Mouse (Mus musculus): ENCODE data around the gene Axin2.

The Axin2 gene

DNA sequence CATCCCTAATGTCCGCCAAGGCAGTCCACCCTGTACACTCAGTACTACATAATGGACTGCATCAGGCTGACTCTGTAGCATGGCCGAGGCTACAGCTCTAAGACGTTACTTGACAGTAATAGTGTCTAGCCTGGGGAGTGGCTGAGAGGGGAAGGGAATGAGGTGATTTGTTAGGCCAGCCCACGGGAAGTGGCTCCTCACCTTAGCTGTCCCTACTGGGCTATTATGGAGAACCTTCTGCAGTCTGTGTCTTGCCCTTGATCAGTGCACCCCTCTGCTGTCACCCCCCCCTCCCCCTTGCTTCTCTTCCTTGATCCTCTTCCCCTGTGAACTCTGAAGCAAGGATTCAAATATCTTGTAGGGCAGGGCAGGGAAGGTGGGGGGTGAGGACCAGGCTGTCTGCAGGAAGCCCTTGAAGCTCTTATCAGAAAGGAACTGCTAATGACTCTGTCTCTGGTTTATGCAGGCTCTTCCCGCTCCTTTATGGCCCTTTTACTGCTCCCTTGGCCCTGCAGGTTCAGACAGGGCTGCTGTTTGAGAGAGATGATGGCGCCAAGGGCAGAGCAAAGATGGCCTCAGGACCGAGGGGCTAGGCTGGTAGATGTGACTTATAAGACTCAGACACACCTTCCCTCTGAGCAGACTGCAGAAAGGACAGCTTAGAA, 13.4 kb upstream of the Axin2 start:
- DNase-seq: no peak

GRCm38 (mm10) chr11:108909396-108910195, 10.6 kb upstream of the Axin2 start:
- no peak for DNase-seq

DNA sequence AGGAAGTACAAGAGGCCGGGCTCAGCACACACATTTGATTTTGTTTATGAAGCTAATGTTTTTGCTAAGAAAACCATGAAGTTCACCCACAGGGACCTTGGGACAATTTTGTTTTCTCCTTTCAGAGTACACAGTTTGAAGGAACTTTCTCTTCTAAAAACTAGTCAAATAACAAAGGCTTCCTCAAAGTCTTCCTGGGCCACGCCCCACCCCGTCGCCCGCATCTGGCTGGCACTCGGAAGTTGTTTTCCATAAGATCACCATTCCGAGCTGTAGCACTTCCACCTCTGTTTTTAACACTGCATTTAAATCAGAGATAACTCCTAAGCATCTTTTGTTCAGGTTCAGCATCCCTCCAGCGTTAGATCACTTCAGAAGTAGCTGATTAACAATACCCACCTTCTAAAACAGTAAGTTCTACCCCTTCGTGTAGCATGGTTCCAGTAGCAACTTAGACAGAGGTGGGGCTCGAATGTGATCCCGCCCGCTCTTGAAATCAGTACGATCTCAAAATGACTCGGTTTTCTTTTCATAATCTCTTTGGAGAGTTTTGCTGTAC, 9.7 kb upstream of the Axin2 start:
- DNase-seq: peak; percentile 45

DNA sequence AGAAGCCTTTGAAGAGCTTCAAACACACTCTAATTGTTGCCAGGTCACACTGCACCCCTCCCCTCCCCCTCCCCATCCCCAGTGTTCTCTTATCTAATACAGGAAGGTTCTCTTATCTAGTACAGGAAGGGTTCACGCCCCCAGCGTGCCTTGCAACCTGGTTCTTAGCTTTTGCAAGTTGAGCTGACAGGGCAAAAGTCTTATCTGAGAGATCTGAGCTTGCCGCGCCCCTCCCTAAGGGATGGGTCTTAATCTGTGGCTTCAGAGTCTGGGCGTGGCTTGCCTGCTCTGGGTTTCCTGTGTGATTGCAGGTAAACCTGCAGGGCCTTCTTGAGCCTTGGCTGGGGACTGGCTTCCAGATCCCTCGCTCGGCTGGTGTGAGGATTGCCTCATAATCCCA, 9.2 kb upstream of the Axin2 start:
- DNase-seq: peak; percentile 89

GRCm38 (mm10) chr11:108912174-108912573, 8.0 kb upstream of the Axin2 start:
- no peak for DNase-seq

- DNase-seq: no peak
Observed at GRCm38 (mm10) chr11:108917422-108918324, 2.5 kb upstream of the Axin2 start.

DNA sequence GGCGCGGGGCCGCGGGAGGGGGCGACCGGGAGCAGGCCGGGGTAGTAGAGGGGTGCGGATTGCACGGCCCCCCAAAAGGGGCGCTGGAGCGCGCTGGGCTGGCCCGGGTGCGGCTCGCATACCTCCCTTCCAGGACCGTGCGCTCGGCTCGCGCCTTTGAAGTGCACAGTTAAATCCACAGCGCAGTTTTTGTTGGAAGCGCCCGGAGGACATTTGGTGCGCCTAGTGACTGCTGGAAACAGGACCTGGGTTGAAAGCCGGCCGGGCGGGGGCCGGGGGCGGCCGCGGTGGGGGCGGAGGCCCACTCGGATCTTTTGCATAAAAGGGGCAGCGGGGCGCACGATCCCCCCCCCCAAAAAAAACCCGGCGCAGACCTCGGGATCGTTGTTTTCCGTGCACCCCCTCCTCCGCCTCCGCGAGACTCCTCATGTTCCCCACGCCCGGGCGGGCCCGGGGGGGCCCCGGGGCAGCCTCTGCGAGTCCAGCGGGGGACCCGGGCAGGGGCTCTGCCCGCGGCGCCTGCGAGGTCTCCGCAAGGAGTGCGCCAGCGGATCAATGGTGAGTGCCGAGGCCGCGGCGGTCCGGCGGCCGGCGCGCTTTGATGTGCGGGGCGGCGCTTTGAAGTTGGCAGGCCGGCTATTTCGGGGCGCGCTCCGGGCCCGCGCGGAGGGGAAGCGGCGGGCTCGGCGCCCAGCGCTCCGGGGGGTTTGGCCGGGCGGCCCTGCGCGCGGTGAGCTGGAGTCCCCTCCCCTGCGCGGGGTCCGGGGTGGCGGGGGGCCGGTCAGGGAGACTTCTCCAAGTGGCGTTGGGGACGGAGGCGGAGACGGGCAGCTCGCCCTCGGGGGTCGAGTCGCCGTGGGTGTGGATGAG, 722 bp downstream of the Axin2 start:
- DNase-seq: peak; percentile 94

DNA sequence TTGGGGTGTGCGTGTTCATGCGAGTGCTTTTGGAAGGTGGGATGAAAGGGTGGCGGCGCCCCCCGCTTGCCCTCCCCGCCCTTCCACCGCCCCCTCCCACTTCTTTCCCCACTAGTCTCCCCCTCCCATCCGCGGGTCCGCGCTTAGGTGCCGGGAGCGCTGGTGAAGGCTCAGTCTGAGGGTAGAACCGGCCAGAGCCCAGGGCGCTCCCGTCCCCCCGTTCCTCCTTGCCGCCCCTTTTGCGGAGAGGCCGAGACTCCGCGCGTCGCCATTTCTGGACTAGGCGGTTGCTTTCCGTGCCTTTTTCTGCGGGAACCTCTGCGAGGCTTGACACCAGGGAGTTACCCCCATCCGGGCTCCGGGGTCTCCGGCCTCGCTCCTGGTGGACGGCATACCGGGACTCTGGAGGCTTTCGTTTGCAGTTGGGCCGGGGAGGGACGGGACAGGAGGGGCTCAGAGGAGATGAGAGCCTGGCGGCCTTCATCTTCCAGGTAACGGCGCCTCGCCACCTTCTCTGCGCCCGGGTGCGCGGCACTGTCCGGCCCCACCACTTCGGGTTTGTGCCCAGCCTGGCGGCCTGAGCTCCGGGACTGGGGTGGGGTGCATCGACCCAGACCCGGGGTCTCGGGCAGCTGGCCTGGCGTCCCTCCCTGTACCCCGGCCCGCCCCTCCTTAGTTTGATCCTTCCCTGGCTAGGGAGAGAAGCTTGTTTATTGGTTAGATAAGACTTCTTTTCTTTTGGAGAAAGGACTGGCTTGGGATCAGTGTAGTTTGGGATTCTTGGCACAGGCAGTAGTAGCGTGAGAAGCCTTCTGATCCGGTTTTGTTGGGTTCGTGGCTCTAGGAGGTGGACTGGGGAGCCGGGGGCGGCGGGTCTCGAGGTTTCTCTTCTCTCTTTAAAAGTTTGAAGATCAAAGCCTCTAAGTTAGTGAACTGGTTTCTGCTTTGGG, 1.6 kb downstream of the Axin2 start:
- peak; percentile 63 for DNase-seq

GRCm38 (mm10) chr11:108922511-108923187, 2.5 kb downstream of the Axin2 start:
- DNase-seq: peak; percentile 24

- DNase-seq: peak; percentile 14
Observed at GRCm38 (mm10) chr11:108923188-108923575, 3.0 kb downstream of the Axin2 start.

DNA sequence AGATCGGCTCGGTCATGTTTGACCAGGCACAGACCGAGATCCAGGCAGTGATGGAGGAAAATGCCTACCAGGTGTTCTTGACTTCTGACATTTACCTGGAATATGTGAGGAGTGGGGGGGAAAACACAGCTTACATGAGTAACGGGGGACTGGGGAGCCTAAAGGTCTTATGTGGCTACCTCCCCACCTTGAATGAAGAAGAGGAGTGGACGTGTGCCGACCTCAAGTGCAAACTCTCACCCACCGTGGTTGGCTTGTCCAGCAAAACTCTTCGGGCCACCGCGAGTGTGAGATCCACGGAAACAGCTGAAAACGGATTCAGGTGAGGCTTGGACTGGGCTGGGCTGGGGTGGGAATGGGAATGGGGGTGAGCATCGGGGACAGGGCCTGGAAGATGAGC, 3.6 kb downstream of the Axin2 start:
- no peak for DNase-seq

GRCm38 (mm10) chr11:108924346-108924745, 4.2 kb downstream of the Axin2 start:
- DNase-seq: no peak

GRCm38 (mm10) chr11:108925202-108925601, 5.1 kb downstream of the Axin2 start:
- DNase-seq: peak; percentile 87

DNA sequence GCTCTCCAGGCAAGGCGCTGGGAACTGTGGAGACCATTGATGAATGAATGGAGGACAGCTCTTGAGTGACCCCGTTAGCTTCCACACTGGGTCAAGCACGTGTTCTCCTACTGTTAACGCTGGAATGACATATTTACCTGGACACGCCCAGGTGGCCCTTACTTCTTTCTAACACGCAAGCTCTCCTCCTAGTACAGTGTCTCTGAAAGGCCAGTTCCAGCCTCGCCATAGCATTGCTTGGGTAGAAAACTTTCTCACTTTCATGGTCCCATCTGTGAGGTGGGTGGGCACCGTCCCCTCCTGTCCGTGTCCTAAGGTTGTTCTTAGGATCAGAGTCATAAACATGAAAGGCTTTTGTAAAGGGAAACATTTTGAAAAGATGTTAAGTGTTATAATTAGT, 5.7 kb downstream of the Axin2 start:
- no peak for DNase-seq

DNA sequence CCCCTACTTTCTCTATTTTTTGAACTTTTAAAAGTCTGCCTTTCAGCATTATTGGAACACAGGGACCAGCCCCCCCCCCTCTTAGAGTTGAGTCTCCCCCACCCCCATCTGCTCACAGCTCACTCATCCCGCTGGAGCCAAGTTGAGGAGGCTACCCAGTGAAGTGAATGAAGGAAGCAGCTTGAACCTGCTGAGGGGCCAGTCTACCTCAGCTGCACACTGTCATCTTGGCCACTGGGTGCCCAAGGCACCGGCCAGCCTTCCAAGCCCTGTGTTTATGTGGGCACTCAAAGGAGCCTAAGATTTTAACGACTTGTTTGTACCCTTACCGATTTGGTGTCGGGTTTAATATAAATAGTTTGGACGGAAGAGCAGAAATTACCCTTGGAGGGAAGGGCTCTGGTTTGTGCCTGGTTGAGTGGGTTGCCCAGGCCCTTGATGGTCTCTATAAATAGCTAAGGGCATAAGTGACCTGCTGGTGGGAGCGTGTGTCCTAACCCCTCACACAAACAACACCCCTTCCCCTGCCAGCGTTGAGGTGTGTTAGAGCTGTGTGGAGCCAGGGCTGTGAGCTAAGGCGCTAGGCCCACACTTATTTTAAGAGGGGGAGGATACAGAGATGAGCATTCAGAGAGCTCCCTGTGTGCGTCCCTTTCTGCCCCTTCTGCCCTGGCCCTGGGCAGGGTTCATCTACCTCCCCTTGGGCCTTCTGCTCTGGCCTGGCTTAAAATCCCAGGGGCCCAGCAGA, 6.4 kb downstream of the Axin2 start:
- DNase-seq: no peak

DNA sequence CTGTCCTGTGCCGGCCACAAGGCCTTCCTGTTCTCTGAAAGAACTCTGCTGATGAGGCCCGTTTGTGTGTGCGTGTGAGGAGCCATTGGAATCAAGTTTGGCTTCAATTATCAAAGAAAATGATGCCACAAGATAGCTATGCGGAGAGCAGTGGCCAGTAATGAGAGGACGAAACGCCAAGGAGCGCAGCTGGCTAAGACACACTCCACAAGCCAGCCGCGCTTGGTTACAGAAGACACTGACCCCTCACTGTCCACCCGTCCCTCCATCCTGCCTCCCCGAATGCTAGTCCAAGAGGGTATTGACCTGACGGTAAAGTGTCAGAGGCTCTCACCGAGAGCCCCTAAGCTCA, 6.9 kb downstream of the Axin2 start:
- no peak for DNase-seq

- DNase-seq: no peak
Observed at GRCm38 (mm10) chr11:108928096-108928495, 7.9 kb downstream of the Axin2 start.

GRCm38 (mm10) chr11:108928752-108929151, 8.6 kb downstream of the Axin2 start:
- no peak for DNase-seq

DNA sequence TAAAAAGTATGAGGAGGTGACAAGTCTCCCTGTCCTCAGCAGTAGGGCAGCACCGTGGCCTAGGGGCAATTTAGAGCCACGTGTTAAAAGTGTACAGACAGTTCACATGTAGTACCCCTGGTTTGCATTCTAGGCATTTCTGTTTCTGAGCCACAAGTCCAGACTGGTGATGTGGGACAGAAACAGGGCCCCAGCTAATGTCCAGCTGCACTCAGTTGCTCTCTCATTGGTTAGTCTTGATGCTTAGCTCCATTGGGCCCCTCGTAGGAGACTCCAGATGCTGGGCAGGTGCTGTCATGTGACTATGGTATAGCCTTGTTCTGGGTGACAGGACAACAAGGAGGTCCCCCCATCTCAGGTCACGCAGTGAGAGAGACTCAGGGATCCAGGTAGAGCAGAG, 9.0 kb downstream of the Axin2 start:
- no peak for DNase-seq

- DNase-seq: no peak
Observed at GRCm38 (mm10) chr11:108929700-108930099, 9.6 kb downstream of the Axin2 start.

All from thymus, postnatal 14 days (tissue).